Mouse (Mus musculus): ENCODE results near the gene Gm11549. TPM values are rescaled to one million over a fixed set of nuclear protein-coding genes. Genes with fewer than 3 reads are reported as not detected.

Gm11549 gene
- polyA plus RNA-seq, 1 experiment from 2014 or later: not detected

GRCm38 (mm10) chr3:36474421-36474820, 47.2 kb downstream of the Gm11549 start:
- Histone ChIP-seq H3K4me3 (ENCODE audit: low read depth, low read length) (peak overlapping the region; percentile 72; the same call in 1 of the 2 replicates), H3K9ac (replicated peaks) (no peak overlapping the region), H3K4me1 (ENCODE audit: insufficient read depth) (peaks cover 26% of the 10 kb centered on the region), H3K9me3 (ENCODE audit: low read length) (no peaks in the 10 kb centered on the region), H3K4me2 (ENCODE audit: low read depth, low read length) (peak overlapping the region; percentile 97), H3K27ac (ENCODE audit: low read depth) (no peak overlapping the region), H3K36me3 (replicated peaks; ENCODE audit: insufficient read depth, low read length) (no peaks in the 10 kb centered on the region), H3K27me3 (ENCODE audit: insufficient read depth, low read length) (no peaks in the 10 kb centered on the region)
- no peak for TF ChIP-seq EP300 (IDR thresholded peaks at IDR 0.05; ENCODE audit: low read depth)
- TF ChIP-seq CTCF (IDR thresholded peaks at IDR 0.05; ENCODE audit: low read depth): no peak
- DNase-seq (no peak), ATAC-seq (no peak)
- 70% methylated on average over 5 of the region's 5 CpGs for WGBS (ENCODE audit: insufficient replicate concordance)

- TF ChIP-seq CTCF (IDR thresholded peaks at IDR 0.05; ENCODE audit: low read depth) (no peak), EP300 (IDR thresholded peaks at IDR 0.05; ENCODE audit: low read depth) (no peak)
- WGBS (ENCODE audit: insufficient replicate concordance): 61% methylated on average over 5 of the region's 5 CpGs
- Histone ChIP-seq H3K36me3 (replicated peaks; ENCODE audit: insufficient read depth, low read length) (no peaks in the 10 kb centered on the region), H3K9ac (replicated peaks) (no peak overlapping the region), H3K4me1 (ENCODE audit: insufficient read depth) (peaks cover 28% of the 10 kb centered on the region), H3K9me3 (ENCODE audit: low read length) (no peaks in the 10 kb centered on the region), H3K27ac (ENCODE audit: low read depth) (no peak overlapping the region), H3K27me3 (ENCODE audit: insufficient read depth, low read length) (no peaks in the 10 kb centered on the region), H3K4me3 (ENCODE audit: low read depth, low read length) (no peak overlapping the region), H3K4me2 (ENCODE audit: low read depth, low read length) (no peak overlapping the region)
- ATAC-seq (no peak), DNase-seq (no peak)
Observed at GRCm38 (mm10) chr3:36473222-36473621, 48.4 kb downstream of the Gm11549 start.

- TF ChIP-seq EP300 (IDR thresholded peaks at IDR 0.05; ENCODE audit: low read depth) (no peak), CTCF (IDR thresholded peaks at IDR 0.05; ENCODE audit: low read depth) (no peak)
- Histone ChIP-seq H3K36me3 (replicated peaks; ENCODE audit: insufficient read depth, low read length) (no peaks in the 10 kb centered on the region), H3K9me3 (ENCODE audit: low read length) (no peaks in the 10 kb centered on the region), H3K4me2 (ENCODE audit: low read depth, low read length) (no peak overlapping the region), H3K27me3 (ENCODE audit: insufficient read depth, low read length) (no peaks in the 10 kb centered on the region), H3K4me3 (ENCODE audit: low read depth, low read length) (no peak overlapping the region), H3K4me1 (ENCODE audit: insufficient read depth) (peaks cover 27% of the 10 kb centered on the region), H3K27ac (ENCODE audit: low read depth) (no peak overlapping the region), H3K9ac (replicated peaks) (no peak overlapping the region)
- DNase-seq (no peak), ATAC-seq (no peak)
- WGBS (ENCODE audit: insufficient replicate concordance): 57% methylated on average over 4 of the region's 4 CpGs
Observed at GRCm38 (mm10) chr3:36471856-36472255, 49.8 kb downstream of the Gm11549 start.

GRCm38 (mm10) chr3:36468871-36469270, 52.7 kb downstream of the Gm11549 start:
- peak; percentile 65 for ATAC-seq
- no peak for DNase-seq
- no peak overlapping the region for H3K9ac ChIP-seq (replicated peaks)
- peaks cover 14% of the 10 kb centered on the region; the same call in 1 of the 2 replicates for H3K4me1 ChIP-seq (ENCODE audit: insufficient read depth)
- TF ChIP-seq CTCF (IDR thresholded peaks at IDR 0.05; ENCODE audit: low read depth) (no peak), EP300 (IDR thresholded peaks at IDR 0.05; ENCODE audit: low read depth) (no peak)
- WGBS (ENCODE audit: insufficient replicate concordance): 65% methylated on average over 2 of the region's 2 CpGs
- no peaks in the 10 kb centered on the region for H3K27me3 ChIP-seq (ENCODE audit: insufficient read depth, low read length)
- no peaks in the 10 kb centered on the region for H3K36me3 ChIP-seq (replicated peaks; ENCODE audit: insufficient read depth, low read length)
- H3K27ac ChIP-seq (ENCODE audit: low read depth): no peak overlapping the region
- H3K9me3 ChIP-seq (ENCODE audit: low read length): no peaks in the 10 kb centered on the region
- no peak overlapping the region for H3K4me2 ChIP-seq (ENCODE audit: low read depth, low read length)
- no peak overlapping the region for H3K4me3 ChIP-seq (ENCODE audit: low read depth, low read length)

DNA sequence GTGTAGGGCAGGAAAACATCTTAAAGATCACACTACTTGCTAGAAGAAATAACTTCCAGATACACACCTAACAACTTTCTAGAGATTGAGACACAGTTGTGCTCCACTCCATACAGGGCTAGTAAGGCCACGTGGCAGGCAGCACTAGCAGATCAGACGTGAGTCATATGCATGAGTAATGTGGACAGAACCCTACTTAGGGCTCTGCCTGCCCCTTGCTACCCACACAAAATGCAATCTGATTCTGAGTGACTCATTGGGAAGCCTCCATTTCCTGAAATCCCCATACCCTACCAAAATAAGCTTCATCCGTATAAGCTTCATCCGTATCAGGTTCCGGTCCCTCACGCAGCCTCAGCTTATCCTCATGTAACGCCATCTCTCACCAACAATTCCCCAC, 54.0 kb downstream of the Gm11549 start:
- Histone ChIP-seq H3K27ac (ENCODE audit: low read depth) (no peak overlapping the region), H3K36me3 (replicated peaks; ENCODE audit: insufficient read depth, low read length) (no peaks in the 10 kb centered on the region), H3K27me3 (ENCODE audit: insufficient read depth, low read length) (no peaks in the 10 kb centered on the region), H3K4me3 (ENCODE audit: low read depth, low read length) (no peak overlapping the region), H3K9ac (replicated peaks) (no peak overlapping the region), H3K9me3 (ENCODE audit: low read length) (no peaks in the 10 kb centered on the region), H3K4me1 (ENCODE audit: insufficient read depth) (peaks cover 11% of the 10 kb centered on the region; the same call in 1 of the 2 replicates), H3K4me2 (ENCODE audit: low read depth, low read length) (no peak overlapping the region)
- peak; percentile 84 for ATAC-seq
- DNase-seq: no peak
- WGBS (ENCODE audit: insufficient replicate concordance): 76% methylated on average over 7 of the region's 7 CpGs
- no peak for TF ChIP-seq EP300 (IDR thresholded peaks at IDR 0.05; ENCODE audit: low read depth)

GRCm38 (mm10) chr3:36465538-36465937, 56.1 kb downstream of the Gm11549 start:
- ATAC-seq: no peak

More at GRCm38 (mm10) chr3:36465538-36465937, 56.1 kb downstream of the Gm11549 start:
- 48% methylated on average over 7 of the region's 7 CpGs for WGBS (ENCODE audit: insufficient replicate concordance)
- TF ChIP-seq EP300 (IDR thresholded peaks at IDR 0.05; ENCODE audit: low read depth): no peak
- no peak for TF ChIP-seq CTCF (IDR thresholded peaks at IDR 0.05; ENCODE audit: low read depth)
- Histone ChIP-seq H3K4me2 (ENCODE audit: low read depth, low read length) (no peak overlapping the region), H3K4me1 (ENCODE audit: insufficient read depth) (peaks cover 5% of the 10 kb centered on the region; the same call in 1 of the 2 replicates), H3K27ac (ENCODE audit: low read depth) (no peak overlapping the region), H3K27me3 (ENCODE audit: insufficient read depth, low read length) (no peaks in the 10 kb centered on the region), H3K4me3 (ENCODE audit: low read depth, low read length) (no peak overlapping the region), H3K36me3 (replicated peaks; ENCODE audit: insufficient read depth, low read length) (peaks cover 9% of the 10 kb centered on the region), H3K9ac (replicated peaks) (0 out of 2 replicates have a peak overlapping the region, but pooled peaks have one; percentile 11), H3K9me3 (ENCODE audit: low read length) (no peaks in the 10 kb centered on the region)
- no peak for DNase-seq

Small RNA genes lying within 50 kb of the gene (microRNA-seq; reads per million reads assigned to microRNA genes)
- not detected for gene Mir7009

Other genes with a start within 250 kb of the Gm11549 start
- 54.1 and 59.1 TPM in 2 replicates for gene Anxa5, start 45.9 kb downstream of the Gm11549 start, polyA plus RNA-seq (2015; fragmentation: Nextera tagmentation; extraction: Ambion mirVana)
- gene 1810062G17Rik, start 45.9 kb downstream of the Gm11549 start, polyA plus RNA-seq (2015; fragmentation: Nextera tagmentation; extraction: Ambion mirVana): 1.6 and 1.9 TPM in 2 replicates
- 22.9 and 24.8 TPM in 2 replicates for gene Exosc9, start 30.8 kb upstream of the Gm11549 start, polyA plus RNA-seq (2015; fragmentation: Nextera tagmentation; extraction: Ambion mirVana)
- 93.0 and 96.3 TPM in 2 replicates for gene Ccna2, start 50.3 kb upstream of the Gm11549 start, polyA plus RNA-seq (2015; fragmentation: Nextera tagmentation; extraction: Ambion mirVana)
- 3.4 and 3.9 TPM in 2 replicates for gene Bbs7, start 91.7 kb upstream of the Gm11549 start, polyA plus RNA-seq (2015; fragmentation: Nextera tagmentation; extraction: Ambion mirVana)
- gene Trpc3, start 168.4 kb upstream of the Gm11549 start, polyA plus RNA-seq (2015; fragmentation: Nextera tagmentation; extraction: Ambion mirVana): 0.26 and 0.46 TPM in 2 replicates